Mouse (Mus musculus) gonadal fat pad, adult 2 months (tissue): ENCODE results near the gene Pou2f1. TPM values are rescaled to one million over a fixed set of nuclear protein-coding genes. Genes with fewer than 3 reads are reported as not detected.
"Not testable (repeated sequence)": the region's sequence is repeated elsewhere in the genome, so short reads cannot be mapped to it uniquely, and the experiment has no call there.

Experiments
- DNase-seq: peaks from one replicate; pipeline ENCODE4 v3.0.0-alpha.2; 2012; ENCODE audit warnings: low read depth
- polyA plus RNA-seq: library from polyadenylated mRNA; depleted of rRNA; stranded (reverse); fragments of >200 nt; gene quantifications from 2 replicates; pipeline ENCODE4 v1.2.3, GENCODE M21; 2012

Gene Pou2f1
- polyA plus RNA-seq, 1 experiment: 8.5 TPM

DNA sequence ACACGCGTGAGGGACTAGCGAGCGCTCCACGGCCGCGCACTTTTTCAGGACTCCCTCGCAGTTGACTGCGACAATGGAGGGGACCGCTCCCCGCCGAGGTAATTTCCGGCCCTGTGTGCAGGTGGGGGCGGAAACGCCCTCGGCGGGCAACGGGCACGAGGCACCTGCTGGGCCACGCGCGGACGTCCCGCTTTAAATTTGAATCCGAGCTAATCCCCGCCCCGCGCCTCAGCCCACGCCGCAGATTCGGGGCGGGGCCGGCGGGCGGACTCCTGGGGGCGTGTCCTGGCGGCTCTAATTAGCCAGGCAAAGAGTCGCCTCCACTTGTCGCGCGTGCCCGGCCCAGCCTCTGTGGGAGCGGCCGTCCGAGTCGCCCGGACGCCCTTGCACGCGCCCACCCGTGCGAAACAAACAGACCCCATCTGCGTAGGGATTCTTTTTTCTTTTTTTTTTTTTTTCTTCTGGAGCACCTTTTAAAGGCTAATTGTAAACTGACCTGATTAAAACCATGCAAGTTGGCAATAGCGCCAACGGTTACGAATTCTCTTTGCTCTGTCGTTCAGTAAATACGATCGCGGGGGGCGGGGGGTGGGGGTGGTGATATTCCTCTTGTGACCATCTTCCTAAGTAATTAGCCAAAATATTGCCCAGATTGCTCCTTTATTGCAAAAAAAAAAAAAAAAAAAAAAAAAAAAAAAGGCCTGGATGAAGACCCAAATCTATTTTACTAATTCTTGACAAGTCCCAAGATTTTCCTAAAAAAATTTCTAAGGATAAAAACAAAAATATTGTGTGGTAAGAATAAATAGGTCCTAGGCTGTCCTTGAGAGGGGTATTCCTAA, 924 bp upstream of the Pou2f1 start:
- DNase-seq: no peak

DNA sequence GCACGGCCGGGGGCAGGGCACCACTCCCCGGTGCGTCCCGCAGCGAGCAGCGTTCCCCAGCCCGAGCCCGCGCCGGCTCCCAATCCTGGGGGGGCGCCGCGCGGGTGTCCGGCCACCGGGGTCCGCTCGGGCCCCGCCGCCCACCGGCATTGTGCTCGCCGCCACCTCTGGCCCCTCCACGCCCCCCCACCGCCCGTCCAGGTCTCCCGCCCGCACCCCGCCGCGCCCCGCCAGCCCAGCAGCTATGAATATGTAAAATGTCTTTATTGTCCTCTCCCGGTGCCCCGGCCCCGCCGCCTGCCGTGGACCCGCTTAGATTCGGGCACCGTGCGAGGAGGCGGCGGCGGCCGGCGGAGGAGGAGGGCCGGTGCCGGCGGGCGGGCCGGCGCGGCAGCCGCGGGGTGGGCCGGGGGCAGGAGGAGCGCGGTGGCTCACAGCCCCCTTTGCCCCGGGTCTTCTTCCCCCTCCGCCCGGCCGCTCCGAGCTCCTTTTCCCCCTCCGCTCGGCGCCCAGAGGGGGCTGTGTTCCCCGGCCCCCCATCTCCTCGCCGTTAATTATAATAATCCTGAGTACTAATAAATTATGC, 481 bp downstream of the Pou2f1 start:
- DNase-seq: no peak

DNA sequence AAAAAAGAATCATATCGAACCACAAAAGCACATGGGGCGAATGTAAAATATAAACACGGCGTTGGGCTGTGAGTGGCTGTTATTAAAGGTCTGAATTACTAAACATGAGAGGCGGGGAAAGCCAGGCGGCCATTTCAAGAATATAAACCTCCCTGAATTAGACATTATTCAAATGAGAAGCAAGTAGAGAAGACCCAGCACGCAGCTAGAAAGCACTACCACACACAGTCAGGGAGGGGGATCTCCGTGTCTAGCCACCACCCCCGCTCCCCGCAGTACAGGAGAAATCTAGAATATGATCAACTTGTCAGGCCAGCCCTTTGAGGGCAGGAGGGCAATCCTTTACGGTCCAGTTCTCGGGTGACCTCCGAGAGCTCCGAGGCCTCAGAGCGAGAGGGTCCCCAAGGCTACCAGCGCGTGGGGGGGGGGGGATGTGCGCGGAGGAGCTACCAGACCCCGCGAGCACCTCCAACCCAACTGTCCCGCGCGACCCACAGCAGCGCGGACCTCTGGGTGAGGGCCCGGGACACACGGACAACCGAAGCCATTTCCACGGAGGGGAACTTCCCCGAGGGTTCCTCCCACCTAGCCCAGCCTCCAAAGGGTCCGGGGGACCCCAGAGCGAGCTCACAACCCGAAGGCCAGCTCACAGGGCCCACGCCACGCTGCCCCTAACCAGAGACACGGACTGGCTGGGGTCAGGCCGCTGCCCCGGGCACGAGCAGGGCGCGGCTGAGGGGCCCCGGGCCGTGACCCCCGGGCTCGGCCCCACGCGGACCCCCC, 1.2 kb downstream of the Pou2f1 start:
- no peak for DNase-seq

DNA sequence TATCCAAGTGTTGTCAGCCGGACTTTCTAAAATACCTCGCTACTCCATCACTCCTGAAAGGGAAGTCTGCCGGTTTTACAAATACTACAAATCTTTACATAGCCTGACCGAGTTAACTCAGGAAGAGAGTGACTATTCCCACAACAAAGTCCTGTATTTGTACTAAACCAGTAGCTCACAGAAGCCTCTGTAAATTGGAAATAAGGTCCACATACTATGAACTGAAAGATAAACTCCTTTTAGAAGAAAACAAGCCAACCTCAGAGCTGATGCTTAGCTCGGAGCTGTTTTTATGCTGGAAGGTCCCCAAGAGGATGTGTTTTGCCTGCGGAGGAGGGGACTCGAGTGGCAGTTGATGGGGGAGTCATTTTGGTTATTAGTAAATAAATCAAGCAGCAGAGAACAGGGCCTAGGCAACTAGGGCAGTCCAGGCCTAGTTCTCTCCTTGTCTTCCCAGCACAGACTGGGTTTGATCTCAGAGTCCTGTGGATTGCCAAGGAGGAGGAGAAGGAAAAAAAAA, 1.8 kb downstream of the Pou2f1 start:
- DNase-seq: no peak

DNA sequence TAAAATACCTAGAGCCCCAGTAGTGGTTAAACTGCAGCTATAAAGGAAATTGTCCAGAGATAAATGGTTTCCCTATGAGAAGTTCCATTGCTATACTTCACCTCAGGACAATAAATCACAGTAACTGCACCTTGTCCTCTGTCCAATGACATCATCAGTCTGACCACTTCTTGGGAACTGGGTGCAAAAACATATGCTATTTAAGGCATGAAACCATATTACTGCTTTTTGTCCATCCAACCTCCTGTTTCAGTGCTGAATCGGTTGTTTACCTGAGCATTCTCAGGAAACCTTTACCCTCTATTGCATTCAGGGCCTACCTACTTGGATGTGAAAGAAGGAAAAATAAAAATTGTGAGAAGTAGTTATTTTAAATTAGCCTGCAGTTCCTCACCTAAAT, 2.8 kb downstream of the Pou2f1 start:
- no peak for DNase-seq

DNA sequence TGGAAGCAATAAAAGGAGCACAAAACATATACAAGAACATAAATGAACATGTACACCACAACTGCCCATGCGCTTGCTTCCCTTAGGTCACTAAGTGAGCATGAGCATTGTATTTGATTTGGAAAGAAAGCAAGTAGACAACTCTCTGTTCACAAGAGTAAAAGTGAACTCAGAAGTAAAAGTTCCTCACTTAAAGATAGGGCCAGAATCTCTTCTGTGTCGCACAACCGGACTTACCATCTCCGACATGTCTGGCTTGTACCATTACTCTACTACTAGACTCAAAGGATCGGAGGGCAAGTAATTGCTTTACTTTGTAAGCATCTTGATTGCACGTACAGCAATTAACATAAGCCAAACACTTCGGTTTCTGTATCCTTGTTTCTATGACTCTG, 6.8 kb downstream of the Pou2f1 start:
- DNase-seq: no peak

DNA sequence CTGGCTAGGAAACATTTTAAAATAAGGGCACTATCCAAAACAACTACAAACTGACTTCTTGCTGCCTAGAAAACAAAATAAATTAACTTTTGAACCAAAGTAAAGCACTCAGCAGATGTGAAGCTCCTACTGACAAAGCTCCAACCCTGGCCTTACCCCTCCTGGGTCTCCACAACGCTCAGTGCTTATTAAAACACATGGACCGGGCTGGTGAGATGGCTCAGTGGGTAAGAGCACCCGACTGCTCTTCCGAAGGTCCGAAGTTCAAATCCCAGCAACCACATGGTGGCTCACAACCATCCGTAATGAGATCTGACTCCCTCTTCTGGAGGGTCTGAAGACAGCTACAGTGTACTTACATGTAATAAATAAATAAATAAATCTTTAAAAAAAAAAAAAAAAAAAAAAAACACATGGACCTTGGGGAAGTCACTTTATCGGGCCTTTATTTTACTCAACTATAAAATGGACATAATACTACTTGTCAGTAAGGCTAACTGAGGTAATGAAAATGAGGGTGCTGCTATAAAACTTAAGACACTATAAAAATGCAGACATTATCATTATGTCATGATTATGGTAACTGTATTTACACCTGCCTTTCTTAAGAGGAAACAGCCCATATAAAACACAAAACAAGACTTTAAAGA, 7.3 kb downstream of the Pou2f1 start:
- not testable (repeated sequence) for DNase-seq

DNA sequence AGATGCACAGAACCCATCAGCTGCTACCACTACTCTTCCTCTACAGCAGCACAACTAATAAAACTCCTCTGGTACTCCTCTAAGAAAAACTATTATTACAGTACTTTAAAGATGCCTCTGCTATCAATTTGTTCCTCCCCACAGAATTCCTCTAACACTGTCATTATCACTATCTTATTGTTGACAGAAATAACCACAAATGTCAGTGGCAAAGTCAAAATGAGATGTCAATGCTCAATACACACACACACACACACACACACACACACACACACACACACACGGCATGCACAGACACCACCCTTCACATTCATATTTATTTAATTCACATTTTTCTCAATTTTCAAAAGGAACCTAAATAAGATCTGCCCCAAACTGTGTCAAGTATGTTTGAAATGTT, 8.2 kb downstream of the Pou2f1 start:
- DNase-seq: no peak

DNA sequence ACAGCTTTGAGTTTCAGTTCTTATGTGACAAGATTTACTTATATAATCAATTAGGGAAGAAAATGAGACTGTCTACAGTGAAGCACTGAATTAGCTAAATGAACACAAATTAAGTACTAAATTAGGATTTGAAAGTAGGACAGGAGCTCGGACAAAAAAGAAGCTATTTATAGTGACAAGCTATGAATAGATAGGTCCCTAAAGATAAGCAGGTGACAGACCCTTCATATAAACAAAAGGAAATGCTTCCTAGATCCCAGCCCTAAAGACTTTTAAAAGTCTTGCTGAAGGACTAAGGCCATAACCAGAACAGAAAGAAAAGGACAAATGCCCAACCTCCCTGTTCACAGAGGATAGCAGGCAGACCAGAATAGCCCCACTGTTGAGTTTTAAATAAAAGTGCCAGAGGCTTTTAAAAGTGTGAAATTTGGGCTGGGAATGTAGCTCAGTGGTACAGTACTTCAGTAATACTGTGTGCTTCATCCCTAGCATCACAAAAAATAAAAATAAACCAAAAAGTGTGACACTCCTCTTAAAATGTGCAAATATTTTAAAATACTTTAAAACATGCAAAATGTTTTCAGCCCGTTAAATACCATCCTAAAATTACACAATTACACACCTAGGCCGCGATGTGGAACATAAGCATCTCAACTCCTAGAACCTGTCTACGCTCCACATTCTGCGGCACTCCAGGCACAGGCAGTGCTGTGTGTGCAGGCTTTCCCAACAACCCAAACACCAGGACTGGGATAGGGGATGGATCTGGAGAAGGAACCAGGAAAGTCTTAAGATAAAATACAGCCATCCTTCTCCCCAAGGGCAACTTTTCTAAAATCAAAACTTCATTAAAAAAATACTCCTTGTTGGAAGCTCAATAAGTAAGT, 9.0 kb downstream of the Pou2f1 start:
- no peak for DNase-seq

DNA sequence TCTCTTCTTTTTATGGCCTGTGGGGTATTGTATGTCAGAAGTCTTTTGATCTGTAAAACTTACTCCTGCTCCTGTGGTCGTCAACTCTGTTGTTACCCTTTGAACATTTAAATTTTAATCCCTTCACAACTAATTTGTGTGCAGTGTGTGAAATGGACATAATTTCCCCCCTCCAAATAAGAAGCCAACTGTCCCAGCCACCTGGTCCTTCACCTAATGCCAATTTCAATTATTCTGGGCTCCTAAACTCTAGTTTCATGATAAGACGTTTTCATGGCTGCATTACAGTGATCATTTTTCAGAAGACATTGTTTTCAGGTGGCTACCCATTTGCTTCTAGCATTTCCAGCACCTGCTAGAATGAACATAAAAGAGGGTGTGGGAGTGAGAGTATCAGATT, 13.9 kb downstream of the Pou2f1 start:
- no peak for DNase-seq

DNA sequence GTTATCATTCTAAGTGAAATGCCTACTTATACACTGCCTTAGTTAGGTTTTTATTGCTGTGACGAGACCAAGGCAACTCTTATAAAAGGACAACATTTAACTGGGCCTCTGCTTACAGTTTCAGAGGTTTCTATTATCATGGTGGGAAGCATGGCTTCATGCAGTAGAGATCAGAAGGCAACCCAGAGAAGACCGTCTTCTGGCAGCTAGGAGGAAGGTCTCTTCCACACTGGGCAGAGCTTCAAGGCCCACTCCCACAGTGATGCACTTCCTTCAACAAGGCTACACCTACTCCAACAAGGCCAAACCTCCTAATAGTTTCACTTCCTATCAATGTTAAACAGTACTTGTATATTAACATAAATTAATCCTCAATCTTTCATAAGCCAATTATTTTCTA, 14.4 kb downstream of the Pou2f1 start:
- DNase-seq: no peak

DNA sequence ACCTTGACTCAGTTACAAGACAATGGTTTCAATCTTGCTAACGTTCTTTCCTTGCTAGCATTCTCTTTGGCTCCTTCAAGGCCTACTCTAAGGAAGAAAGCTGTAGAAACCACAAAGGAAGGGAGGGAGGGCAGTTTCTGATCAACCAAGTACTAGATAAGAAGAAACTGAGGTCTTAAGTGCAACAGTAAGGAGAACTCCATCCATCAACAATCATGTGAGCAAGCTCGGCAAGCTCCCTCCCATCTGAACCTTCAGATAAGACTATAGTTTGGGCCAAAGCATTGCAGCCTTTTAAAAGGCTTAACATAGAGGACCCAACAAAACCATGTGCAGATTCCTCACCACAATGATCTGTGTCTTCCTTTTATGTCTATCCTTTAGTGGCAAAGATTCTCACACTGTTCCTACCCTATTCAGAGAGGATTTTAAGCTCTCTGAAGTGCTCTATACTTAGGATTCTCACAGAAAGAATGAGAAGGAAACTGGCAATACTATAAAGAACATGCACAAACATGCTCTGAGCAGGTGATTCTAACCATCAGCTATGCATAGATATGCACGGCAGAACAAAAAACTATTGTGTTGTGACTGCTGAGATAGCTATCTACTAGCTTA, 16.6 kb downstream of the Pou2f1 start:
- no peak for DNase-seq

DNA sequence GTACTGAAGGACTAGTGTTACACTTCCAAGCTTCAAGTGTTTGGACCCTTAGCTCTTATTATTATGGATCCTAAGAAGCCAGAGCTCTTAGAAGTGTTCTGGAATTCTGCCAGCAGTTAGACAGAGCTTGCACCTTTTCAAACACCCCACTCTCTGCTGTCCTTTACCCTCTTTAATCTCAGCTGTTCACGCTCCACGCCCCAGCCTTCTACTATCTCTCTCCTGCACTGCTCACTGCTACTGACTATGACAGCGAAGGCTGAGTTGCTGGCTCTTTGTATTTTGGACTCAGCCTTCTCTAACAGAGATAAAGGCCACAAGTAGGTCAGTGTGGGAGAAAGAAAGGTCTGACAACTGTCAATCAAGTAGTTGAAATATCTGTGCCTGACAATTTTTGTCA, 17.3 kb downstream of the Pou2f1 start:
- DNase-seq: no peak

DNA sequence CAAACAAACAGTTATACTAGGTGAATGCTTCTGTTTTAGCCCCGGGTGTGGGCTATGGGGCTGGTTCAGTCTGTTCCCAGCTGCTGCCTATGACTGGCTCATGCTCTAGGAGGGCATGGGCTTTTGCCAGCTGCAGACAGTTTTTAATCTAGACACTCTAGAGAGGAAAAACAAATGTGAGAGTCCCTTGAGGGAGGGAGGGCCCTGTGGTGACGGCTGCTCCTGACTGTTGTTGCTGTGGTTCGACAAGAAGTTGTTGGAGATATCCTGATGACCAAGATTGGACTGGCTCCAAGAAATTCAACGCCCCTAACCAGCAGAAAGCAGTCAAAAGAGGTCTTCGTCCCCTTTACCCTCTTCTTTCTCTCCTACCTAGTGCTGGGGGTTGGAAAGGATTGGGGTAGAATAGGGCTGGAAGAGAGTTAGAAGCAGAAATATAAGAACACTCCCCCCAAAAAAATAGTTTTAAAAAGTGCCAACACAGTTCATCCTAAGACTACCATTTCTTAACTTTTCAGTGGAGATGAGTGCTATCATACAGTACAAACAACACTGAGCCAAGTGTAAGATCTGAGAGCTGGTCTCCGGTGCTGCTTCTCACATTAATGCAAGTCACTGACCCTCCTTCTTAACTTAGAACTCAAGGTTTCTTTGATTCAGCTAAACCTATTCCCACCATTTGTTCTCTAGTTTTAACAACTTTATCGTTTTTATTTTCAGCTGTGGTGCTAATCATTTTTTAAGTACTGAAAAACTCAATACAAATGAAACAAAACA, 25.6 kb downstream of the Pou2f1 start:
- no peak for DNase-seq

DNA sequence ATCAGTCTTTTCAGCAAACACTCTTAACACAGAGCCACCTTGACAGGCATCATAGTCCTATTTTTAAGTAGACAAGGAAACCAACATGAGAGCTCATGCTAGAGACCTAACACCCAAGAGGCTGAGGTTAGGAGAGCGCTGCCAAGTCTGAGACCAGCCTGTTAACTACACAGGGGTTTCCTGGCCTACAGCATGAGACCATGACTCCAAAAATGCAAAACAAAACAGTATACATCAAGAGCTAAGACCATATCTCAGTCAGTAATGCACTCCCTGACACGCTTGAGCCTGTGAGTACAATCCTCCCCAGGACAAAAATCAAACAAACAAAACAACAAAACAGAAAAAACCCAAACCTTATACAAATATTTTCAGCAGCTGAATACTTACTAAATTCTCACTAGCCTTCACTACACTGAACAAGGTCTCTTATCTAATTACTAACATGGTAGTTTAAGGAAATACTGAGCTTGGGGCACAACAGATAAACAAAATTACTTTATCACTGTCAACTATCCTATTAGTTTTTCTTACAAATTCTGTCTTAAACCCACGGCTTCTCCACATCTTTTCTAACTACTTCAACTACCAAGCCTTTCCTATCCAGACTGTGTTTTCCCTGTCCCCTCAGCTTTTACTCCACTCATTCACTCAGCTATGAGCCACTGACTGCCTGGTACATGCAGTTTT, 33.3 kb downstream of the Pou2f1 start:
- DNase-seq: no peak

DNA sequence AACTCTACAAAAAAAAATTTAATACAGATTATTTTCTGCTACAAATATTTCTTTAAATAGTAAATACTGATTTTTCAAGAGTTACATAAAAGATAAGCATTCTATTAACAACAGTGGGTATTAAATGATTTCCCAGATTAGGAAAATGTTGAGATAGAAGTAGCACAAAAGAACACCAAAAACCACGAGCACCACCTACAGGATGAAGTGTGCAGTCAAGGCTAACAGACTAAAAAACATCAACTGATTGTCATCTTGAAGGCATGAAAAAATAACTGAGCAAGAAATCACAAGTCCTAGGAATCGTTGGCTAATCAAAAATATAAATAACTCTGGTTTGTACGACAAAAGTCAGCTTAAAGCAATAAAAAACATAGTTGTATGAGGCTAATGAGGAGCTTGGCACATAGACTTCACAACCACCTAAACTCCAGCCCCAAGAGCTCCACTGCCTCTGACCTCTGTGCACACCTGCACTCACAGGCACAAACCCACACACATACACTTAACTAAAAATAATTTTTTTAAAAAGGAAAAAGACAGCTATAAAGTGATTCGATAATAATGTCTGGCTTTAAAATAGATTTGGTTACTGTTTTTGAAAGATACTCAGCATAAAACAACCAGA, 35.3 kb downstream of the Pou2f1 start:
- DNase-seq: no peak

DNA sequence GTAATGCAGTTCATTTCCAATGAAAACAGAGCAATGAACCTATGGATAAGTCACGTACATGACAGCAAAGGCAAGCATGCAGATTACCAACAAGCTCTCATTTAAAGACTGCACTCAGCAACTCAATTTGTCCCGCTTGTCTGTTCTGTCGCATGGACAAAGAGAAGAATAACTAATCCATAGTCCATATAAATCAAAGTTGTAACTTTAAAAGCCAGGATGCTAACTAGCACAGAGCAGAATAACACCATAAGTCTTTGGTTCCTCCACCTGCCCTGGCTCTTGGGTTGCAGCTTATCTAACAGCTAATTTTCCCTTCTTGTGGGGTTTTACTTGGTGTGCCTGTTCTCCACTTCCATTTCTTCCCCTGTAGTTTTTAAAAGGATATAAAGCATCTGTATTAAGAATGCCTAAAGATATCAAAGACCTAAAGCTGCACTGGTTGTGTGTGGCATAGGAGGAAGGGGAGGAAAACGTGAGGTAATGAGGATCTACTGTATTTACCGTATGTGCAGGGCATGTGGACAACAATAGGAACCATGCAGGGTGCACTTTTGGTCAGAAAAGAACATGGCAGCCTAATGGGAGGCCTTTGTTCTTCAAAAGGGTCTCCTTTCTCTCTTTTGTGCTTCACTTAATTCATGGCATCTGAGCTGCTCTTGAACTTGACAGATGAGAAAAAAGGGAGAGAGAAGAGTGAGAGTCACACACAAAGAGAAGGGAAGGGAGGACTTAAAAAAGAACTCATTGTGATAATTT, 36.1 kb downstream of the Pou2f1 start:
- no peak for DNase-seq
